Mouse (Mus musculus): Measurements from ENCODE around the gene Map7d2. TPM values are rescaled to one million over a fixed set of nuclear protein-coding genes. Genes with fewer than 3 reads are reported as not detected.

Gene Map7d2
- polyA plus RNA-seq, 1 experiment from 2014 or later: 23.7 TPM

DNA sequence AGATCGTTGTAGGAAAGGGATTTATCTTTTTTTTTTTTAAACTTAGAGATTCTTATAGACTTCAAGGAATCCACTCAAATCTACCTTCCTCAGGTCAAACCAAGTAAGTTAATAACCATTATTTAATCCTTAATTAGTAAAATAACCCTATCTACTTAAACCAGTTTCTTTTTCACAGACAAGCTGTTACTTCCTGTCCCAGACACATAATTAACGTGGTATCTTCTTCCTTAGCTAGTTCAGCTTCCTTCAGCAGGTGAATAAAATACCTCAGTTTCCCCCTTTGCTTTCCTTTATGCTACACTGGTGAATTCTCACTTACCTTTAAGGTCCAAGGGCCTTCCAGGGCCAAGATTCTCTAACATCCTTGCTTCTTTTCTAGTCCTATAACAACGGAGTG is 107.4 kb downstream of the Map7d2 start:
- H3K36me3 ChIP-seq: no peaks in the 10 kb centered on the region
- H3K27ac ChIP-seq: no peak overlapping the region
- no peaks in the 10 kb centered on the region for H3K27me3 ChIP-seq
- H3K9me3 ChIP-seq: no peaks in the 10 kb centered on the region
- H3K4me1 ChIP-seq (replicated peaks): no peaks in the 10 kb centered on the region
- H3K9ac ChIP-seq (replicated peaks): no peak overlapping the region
- H3K4me3 ChIP-seq (replicated peaks): no peak overlapping the region
- WGBS: 80% methylated on average over 3 of the region's 3 CpGs
- ATAC-seq: no peak
- H3K4me2 ChIP-seq (replicated peaks): no peak overlapping the region

DNA sequence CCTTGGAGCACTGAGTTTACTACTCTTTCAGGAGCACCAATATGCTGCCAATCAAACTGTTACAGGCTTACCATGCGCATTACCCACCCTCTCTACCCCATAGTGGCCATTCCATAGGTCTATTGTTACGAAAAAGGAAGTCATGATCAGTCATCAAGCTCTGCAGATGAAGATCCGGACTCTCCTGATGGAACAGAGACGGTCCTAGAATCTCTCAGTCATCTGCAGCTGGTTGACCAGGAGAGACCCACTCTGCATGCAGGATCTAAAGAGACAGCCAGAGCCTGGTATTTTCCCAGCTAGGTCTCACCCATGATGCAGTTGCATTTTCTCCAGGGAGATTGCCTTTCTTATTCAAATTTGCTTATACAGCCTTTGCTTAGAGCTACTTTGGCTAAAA is 108.3 kb downstream of the Map7d2 start:
- Histone ChIP-seq H3K4me2 (replicated peaks) (no peak overlapping the region), H3K27ac (no peak overlapping the region), H3K9me3 (no peaks in the 10 kb centered on the region), H3K4me1 (replicated peaks) (no peaks in the 10 kb centered on the region), H3K4me3 (replicated peaks) (no peak overlapping the region), H3K9ac (replicated peaks) (no peak overlapping the region), H3K27me3 (no peaks in the 10 kb centered on the region), H3K36me3 (no peaks in the 10 kb centered on the region)
- WGBS: 84% methylated on average over 4 of the region's 4 CpGs
- no peak for ATAC-seq

DNA sequence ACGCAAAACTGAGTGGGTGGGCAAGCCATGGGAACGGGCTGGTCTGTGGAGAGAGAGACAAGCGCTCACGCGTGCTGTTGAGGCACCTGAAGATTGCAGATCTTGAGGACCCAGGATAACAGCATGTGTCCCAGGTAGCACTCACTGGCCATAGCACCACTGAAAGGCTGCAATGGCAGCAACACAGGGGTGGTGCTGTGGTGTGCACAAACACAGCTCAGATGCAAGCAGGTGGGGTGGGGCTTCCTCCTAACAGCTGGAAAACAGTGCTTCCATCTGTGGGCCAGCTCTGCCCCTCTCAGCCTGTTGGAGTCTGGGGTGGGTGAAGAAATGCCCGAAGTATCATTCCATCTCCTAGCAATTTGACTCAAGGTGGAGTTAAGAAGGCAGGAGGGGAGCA is 112.0 kb downstream of the Map7d2 start, which contains the start of gene Bclaf3:
Gene Bclaf3 (plus strand): TSS at position 301 of the 400 bp plus-strand sequence.
- Histone ChIP-seq H3K4me3 (replicated peaks) (no peak within 1 kb of the TSS), H3K36me3 (no peaks in the 10 kb centered on the region), H3K4me1 (replicated peaks) (no peaks in the 10 kb centered on the region), H3K27me3 (no peaks in the 10 kb centered on the region; the same call in 1 of the 2 replicates), H3K4me2 (replicated peaks) (no peak within 1 kb of the TSS), H3K9ac (replicated peaks) (no peak within 1 kb of the TSS), H3K9me3 (no peaks in the 10 kb centered on the region), H3K27ac (no peak within 1 kb of the TSS)
- ATAC-seq: no peak
- WGBS: 78% methylated on average over 6 of the region's 6 CpGs

DNA sequence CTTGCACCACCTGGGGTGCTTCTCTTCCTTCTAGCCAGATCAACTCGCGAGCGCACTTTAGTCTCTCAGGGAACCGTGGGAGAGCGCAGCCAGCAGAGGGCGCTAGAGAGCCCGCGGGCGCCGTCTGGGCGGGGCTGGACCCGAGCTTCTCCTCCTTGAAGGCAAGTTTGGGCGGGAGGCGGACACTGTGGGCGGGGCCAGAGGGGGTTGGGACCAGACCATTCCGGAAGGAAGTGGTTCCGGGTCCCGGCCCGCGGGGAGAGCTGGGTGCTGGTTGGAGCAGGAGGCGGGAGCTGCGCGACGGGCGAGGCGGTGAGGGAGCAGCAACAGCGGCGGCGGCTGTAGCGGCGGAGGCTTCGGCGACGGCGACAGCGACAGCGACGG is 118.0 kb downstream of the Map7d2 start:
- Histone ChIP-seq H3K4me1 (replicated peaks) (no peaks in the 10 kb centered on the region), H3K9me3 (no peaks in the 10 kb centered on the region), H3K36me3 (no peaks in the 10 kb centered on the region), H3K27me3 (no peaks in the 10 kb centered on the region; the same call in 1 of the 2 replicates), H3K4me2 (replicated peaks) (peak overlapping the region; percentile 59), H3K9ac (replicated peaks) (peak overlapping the region; percentile 72), H3K4me3 (replicated peaks) (peak overlapping the region; percentile 64), H3K27ac (peak overlapping the region; percentile 81)
- peak; percentile 98 for ATAC-seq
- WGBS: 24% methylated on average over 35 of the region's 38 CpGs

DNA sequence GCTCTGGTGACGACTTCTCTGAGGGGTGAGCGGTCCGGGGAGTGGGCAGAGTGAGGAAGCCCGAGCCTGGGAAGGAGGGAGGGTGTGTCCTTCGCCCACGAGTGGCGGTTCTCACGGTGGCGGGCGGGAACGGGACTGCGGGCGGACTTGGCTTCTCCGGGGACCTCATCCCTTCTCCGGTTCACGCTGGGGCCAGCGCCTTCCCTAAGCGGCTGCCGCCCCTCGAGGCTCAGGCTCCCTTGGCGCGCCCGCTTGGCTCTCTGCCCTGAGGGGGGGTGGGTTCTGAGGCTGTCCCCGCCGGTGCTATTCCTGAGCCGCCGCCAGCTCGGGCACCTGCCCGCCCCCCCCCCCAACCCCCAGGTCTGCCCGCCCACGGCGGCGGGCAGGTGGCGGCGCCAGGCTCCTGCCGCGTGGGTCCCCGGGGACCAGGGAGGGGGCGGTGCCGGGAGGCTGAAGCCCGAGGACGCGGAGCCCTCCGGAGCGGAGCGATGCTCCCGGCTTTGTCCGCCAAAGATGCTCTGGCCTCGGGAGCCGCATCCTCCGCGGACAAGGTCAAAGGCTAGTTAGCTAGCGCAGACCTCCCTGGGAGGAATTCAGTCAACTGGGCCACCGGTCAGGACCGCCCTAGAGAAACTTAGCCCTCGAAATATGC is 118.6 kb downstream of the Map7d2 start:
- WGBS: 28% methylated on average over 47 of the region's 56 CpGs
- no peaks in the 10 kb centered on the region; the same call in 1 of the 2 replicates for H3K27me3 ChIP-seq
- H3K9ac ChIP-seq (replicated peaks): peak overlapping the region; percentile 72
- H3K4me1 ChIP-seq (replicated peaks): no peaks in the 10 kb centered on the region
- peak overlapping the region; percentile 59 for H3K4me2 ChIP-seq (replicated peaks)
- H3K4me3 ChIP-seq (replicated peaks): peak overlapping the region; percentile 64
- ATAC-seq: no peak; the same call in 1 of the 2 replicates
- H3K36me3 ChIP-seq: no peaks in the 10 kb centered on the region
- H3K27ac ChIP-seq: peak overlapping the region; percentile 81
- H3K9me3 ChIP-seq: no peaks in the 10 kb centered on the region

DNA sequence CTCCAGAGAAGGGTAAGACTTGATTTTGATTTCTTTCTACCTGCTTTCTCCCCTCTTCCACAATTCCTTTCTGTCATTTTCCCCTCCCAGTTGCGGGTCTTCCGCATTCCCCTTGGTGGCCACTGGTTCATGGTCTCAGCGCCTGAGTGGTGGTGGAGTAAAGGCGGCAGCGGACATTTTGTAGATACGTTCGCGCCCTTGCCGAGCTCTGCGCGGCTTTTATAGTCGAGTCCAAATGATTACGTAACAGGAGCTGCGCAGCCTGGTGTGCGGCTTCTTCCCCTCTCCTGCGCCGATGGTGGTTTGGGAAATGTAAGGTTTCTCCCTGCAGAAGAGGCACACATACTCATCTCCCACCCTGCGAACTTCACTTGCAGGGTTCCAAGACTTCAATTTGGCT is 127.6 kb downstream of the Map7d2 start:
- H3K4me3 ChIP-seq (replicated peaks): no peak overlapping the region
- peaks cover 3% of the 10 kb centered on the region; the same call in 1 of the 2 replicates for H3K27me3 ChIP-seq
- no peaks in the 10 kb centered on the region for H3K4me1 ChIP-seq (replicated peaks)
- H3K9ac ChIP-seq (replicated peaks): no peak overlapping the region
- no peak overlapping the region for H3K4me2 ChIP-seq (replicated peaks)
- ATAC-seq: no peak
- no peaks in the 10 kb centered on the region for H3K9me3 ChIP-seq
- H3K27ac ChIP-seq: no peak overlapping the region
- H3K36me3 ChIP-seq: peaks cover 9% of the 10 kb centered on the region
- 90% methylated on average over 18 of the region's 18 CpGs for WGBS

DNA sequence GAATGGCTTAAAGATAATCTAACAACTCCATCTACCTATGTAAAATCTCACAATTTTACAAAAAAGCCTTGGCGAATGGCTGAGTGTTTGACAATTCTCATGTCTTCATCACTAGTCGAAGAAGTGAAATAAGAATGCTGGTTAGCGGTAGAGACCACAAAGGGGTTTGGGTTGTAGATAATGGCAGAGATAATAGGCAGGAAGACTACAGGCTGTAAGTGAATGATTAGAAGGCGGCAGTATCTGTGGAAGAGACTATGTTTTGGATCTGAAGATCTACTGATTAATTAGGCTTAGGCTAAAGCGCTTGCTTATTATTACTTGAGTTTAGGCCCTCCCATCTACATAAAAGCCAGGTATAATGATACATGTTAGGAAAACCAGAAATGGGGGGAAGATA is 132.7 kb downstream of the Map7d2 start:
- H3K4me2 ChIP-seq (replicated peaks): no peak overlapping the region
- ATAC-seq: no peak
- H3K9ac ChIP-seq (replicated peaks): no peak overlapping the region
- H3K4me1 ChIP-seq (replicated peaks): no peaks in the 10 kb centered on the region
- WGBS: 90% methylated on average over 5 of the region's 5 CpGs
- no peak overlapping the region for H3K4me3 ChIP-seq (replicated peaks)
- H3K27me3 ChIP-seq: peaks cover 2% of the 10 kb centered on the region; the same call in 1 of the 2 replicates
- H3K9me3 ChIP-seq: no peaks in the 10 kb centered on the region
- no peak overlapping the region for H3K27ac ChIP-seq
- H3K36me3 ChIP-seq: peaks cover 8% of the 10 kb centered on the region; the same call in 1 of the 2 replicates

Other genes with a start within 250 kb of the Map7d2 start
- 3.4 and 4.4 TPM in 2 replicates for gene Rps6ka3, start 204.3 kb upstream of the Map7d2 start, polyA plus RNA-seq (2015; fragmentation: Nextera tagmentation; extraction: Ambion mirVana)
- 113 TPM in 2 replicates for gene Eif1ax, start 42.4 kb upstream of the Map7d2 start, polyA plus RNA-seq (2015; fragmentation: Nextera tagmentation; extraction: Ambion mirVana)
- 31.0 and 32.3 TPM in 2 replicates for gene Bclaf3, start 112.1 kb downstream of the Map7d2 start, polyA plus RNA-seq (2015; fragmentation: Nextera tagmentation; extraction: Ambion mirVana)
- 37.6 and 39.3 TPM in 2 replicates for gene Sh3kbp1, start 212.7 kb downstream of the Map7d2 start, polyA plus RNA-seq (2015; fragmentation: Nextera tagmentation; extraction: Ambion mirVana)

All from midbrain, embryonic 13.5 days (tissue).